Mouse (Mus musculus): Measurements from ENCODE around the gene Prepl.

Gene Prepl

GRCm38 (mm10) chr17:85020343-85020742 is 69.7 kb downstream of the Prepl start:
- DNase-seq = no peak

- no peak for DNase-seq
Measured at GRCm38 (mm10) chr17:85018794-85019193, 71.2 kb downstream of the Prepl start.

- no peak for DNase-seq
Measured at GRCm38 (mm10) chr17:85018344-85018743, 71.7 kb downstream of the Prepl start.

GRCm38 (mm10) chr17:85014632-85015031 is 75.4 kb downstream of the Prepl start:
- DNase-seq = no peak

- DNase-seq = no peak
Measured at GRCm38 (mm10) chr17:85013485-85013884, 76.6 kb downstream of the Prepl start.
